Mouse (Mus musculus) midbrain, embryonic 13.5 days (tissue): ENCODE results near the gene Farsa. TPM values are rescaled to one million over a fixed set of nuclear protein-coding genes. Genes with fewer than 3 reads are reported as not detected.
A peak's percentile ranks its signal among the peaks of the same experiment; 100 is the strongest.

Experiments
- ATAC-seq: fragments of 200-750 bp; cut with Nextera tagmentation; 2 replicates; pipeline ENCODE4 v1.8.0; 2017; ENCODE audit warnings: mild to moderate bottlenecking, moderate TSS enrichment, moderate library complexity
- H3K27ac ChIP-seq: fragments of 300-500 bp; sonication (generic); 2 replicates; pipeline ENCODE4 v1.5.1; 2015; ENCODE audit warnings: inconsistent platforms, mild to moderate bottlenecking, moderate library complexity
- H3K27me3 ChIP-seq: fragments of 300-500 bp; sonication (generic); 2 replicates; pipeline ENCODE4 v1.6.1; 2015; ENCODE audit warnings: mild to moderate bottlenecking, inconsistent platforms
- H3K36me3 ChIP-seq: fragments of 300-500 bp; sonication (generic); 2 replicates; pipeline ENCODE4 v1.6.1; 2015; ENCODE audit warnings: mild to moderate bottlenecking, inconsistent platforms
- H3K4me1 ChIP-seq: fragments of 300-500 bp; sonication (generic); replicated peaks from 2 replicates; pipeline ENCODE4 v1.6.1; 2015; ENCODE audit warnings: inconsistent platforms
- H3K4me2 ChIP-seq: fragments of 300-500 bp; sonication (generic); replicated peaks from 2 replicates; pipeline ENCODE4 v1.6.1; 2015; ENCODE audit warnings: moderate library complexity, mild to moderate bottlenecking, inconsistent platforms
- H3K4me3 ChIP-seq: fragments of 300-500 bp; sonication (generic); replicated peaks from 2 replicates; pipeline ENCODE4 v1.5.1; 2015; ENCODE audit warnings: mild to moderate bottlenecking, inconsistent platforms
- H3K9ac ChIP-seq: fragments of 300-500 bp; sonication (generic); replicated peaks from 2 replicates; pipeline ENCODE4 v1.6.1; 2015; ENCODE audit warnings: mild to moderate bottlenecking, inconsistent platforms
- H3K9me3 ChIP-seq: fragments of 300-500 bp; sonication (generic); 2 replicates; pipeline ENCODE4 v1.6.1; 2016; ENCODE audit warnings: mild to moderate bottlenecking, inconsistent platforms
- WGBS: fragments of 180-500 bp; shearing (Covaris S2); methylation state at CpG from one replicate; pipeline ENCODE4 v1.1.7; 2015; 5-methylcytosine and 5-hydroxymethylcytosine counted together
- polyA plus RNA-seq: library from polyadenylated mRNA; unstranded; fragments of >200 nt; fragmentation: Nextera tagmentation; extraction: Ambion mirVana; gene quantifications from 2 replicates; pipeline ENCODE4 v1.2.1, GENCODE M21; 2015

Gene Farsa
- polyA plus RNA-seq, 1 experiment from 2014 or later: 122 TPM

DNA sequence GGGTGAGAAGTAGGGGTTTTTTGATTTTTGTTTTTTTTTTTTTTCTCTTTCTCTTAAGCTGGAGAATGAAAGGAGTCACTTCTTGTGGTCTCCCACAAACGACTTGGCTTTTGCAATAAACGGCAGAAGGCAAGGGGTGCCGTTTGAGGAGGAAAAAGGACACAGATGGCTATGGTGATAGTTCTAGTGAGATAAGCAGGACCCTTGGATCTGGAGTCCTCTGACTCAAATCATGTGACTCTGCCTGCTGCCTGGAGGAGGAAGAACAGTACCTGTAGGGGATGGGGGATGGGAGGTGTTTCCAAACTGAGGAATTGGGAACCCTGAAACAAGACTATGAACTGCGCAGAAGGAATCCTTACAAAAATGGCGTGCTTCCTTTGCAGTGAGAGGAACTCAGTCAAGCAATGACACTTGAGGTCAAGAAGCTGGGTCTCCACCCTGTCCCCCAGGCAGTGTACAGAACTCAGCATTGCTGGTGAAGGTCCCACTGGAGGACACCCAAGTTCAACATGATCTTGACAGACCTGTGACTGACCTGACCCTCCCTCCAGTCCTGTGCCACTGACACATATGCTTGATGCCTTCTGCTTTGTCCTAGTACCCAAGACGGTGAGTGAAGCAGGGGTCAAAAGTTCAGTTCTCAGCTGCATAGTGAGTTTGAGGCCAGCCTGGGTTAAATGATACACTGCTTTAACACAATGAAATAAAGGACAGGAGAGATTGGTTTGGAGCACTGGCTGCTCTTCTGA lies 8.9 kb upstream of the Farsa start:
- H3K27me3 ChIP-seq: no peaks in the 10 kb centered on the region
- peak overlapping the region; percentile 79 for H3K27ac ChIP-seq
- H3K4me3 ChIP-seq: peak overlapping the region; percentile 49
- WGBS: 56% methylated on average over 6 of the region's 6 CpGs
- peak overlapping the region; percentile 71 for H3K9ac ChIP-seq
- no peak for ATAC-seq
- H3K9me3 ChIP-seq: no peaks in the 10 kb centered on the region
- H3K4me2 ChIP-seq: peak overlapping the region; percentile 66
- peaks cover 22% of the 10 kb centered on the region for H3K36me3 ChIP-seq
- peaks cover 35% of the 10 kb centered on the region for H3K4me1 ChIP-seq

DNA sequence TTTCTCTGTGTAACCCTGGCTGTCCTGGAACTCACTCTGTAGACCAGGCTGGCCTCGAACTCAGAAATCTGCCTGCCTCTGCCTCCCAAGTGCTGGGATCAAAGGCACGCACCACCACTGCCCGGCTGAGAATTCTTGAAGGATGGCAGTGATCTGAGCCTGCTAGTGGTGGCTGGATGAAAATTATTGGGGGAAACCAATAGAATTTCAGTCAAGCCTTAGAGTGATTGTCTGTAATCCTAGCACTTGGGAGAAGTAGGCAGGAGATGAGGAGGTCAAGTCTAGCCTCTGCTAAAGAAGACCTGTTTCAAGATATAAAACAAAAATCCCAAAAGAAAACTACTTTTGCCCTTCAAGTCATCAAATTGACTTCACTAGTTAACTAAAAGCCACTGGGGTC lies 355 bp upstream of the Farsa start:
- 93% methylated on average over 3 of the region's 3 CpGs for WGBS
- Histone ChIP-seq H3K27ac (no peak overlapping the region), H3K9ac (no peak overlapping the region), H3K9me3 (no peaks in the 10 kb centered on the region), H3K4me3 (peak overlapping the region; percentile 89; the same call in 1 of the 2 replicates), H3K36me3 (peaks cover 20% of the 10 kb centered on the region), H3K4me2 (no peak overlapping the region), H3K27me3 (0 out of 2 replicates have a peak, but pooled peaks cover 2% of the 10 kb centered on the region), H3K4me1 (peaks cover 13% of the 10 kb centered on the region)
- peak; percentile 37 for ATAC-seq

DNA sequence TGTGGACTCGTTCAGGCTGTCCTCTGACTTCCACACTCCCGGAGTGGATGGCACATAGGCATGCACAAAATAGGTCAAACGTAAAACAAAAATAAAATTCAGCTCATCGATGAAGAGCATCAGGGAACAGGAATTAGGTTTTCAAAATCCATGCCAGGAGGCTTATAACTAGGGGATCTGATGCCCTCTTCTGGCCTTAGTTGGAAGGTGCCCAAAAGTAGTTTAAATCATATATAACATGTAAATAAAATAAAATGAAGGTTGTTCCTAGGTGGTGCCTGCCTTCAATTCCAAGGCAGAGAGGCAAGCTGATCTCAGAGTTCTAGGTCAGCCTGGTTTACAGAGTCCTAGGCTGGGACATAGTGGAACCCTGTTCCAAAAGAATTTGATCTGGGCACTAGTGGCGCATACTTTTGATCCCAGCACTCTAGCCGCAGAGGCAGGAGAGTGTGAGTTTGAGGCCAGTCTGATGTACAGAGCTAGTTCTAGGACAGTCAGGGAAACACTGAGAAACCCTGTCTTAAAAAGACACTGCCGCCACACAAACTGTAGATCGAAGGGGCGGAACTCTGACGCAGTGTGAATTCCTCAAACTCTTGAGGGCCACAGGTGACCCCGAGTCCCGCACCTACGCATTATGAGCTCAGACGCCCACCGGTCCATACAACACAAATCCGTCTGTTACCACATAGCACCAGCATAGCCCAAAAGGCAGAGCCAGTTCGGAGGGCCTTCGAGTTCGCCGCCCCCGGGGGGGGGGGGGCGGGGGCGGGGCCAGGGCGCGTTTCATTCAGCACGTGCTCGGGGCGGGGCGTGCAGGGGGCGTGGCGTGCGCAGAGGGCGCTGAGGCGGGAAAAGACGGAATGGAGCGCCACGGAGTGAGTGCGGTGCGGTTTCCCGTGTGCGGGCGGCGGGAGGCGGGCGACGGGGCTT lies 14.9 kb downstream of the Farsa start, which contains the start of gene Syce2:
TSS of gene Syce2 (plus strand) at position 736 of the 933 bp plus-strand sequence.
- ATAC-seq: peak; percentile 55
- H3K4me2 ChIP-seq: peak within 1 kb of the TSS; percentile 69
- H3K9me3 ChIP-seq: no peaks in the 10 kb centered on the region
- no peak within 1 kb of the TSS for H3K27ac ChIP-seq
- peaks cover 11% of the 10 kb centered on the region for H3K4me1 ChIP-seq
- peaks cover 37% of the 10 kb centered on the region for H3K36me3 ChIP-seq
- peak within 1 kb of the TSS; percentile 61 for H3K9ac ChIP-seq
- peak within 1 kb of the TSS; percentile 42 for H3K4me3 ChIP-seq
- H3K27me3 ChIP-seq: peaks cover 14% of the 10 kb centered on the region
- 17% methylated on average over 43 of the region's 46 CpGs for WGBS

DNA sequence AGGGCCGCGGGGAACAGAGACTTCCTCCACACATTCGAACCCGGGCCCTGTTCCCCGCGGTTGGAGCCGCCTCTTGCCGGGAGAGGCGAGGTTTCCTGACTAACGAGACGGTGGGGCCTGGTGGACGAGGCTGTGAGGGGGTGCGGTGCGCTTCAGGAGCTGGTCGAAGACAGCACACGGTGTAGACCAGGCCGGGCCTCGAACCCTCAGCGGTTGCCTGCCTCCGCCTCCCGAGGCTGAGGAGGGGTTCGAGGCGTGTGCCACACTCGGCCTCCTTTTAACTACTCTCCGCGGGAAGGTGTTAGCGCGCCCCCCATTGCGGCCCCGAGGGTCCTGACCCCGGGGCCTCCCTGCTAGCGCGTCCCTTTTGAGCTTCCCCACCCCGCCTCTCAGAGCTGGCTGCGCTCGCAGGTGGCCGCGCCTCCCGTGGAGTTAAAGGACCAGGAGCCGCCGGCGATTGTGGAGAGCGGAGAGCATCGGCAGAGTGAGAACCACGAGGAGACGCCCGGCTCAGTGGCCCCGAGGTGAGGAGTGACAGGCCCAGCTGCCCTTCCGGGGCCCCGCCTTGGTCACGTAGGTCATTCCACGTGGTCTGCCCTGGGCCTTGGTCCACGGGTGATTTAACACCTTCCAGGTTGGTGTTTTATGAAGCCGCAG lies 15.6 kb downstream of the Farsa start:
- Histone ChIP-seq H3K9me3 (no peaks in the 10 kb centered on the region), H3K27me3 (peaks cover 14% of the 10 kb centered on the region), H3K9ac (peak overlapping the region; percentile 61), H3K27ac (no peak overlapping the region), H3K4me1 (peaks cover 11% of the 10 kb centered on the region), H3K4me2 (peak overlapping the region; percentile 69), H3K36me3 (peaks cover 29% of the 10 kb centered on the region), H3K4me3 (peak overlapping the region; percentile 42)
- 3% methylated on average over 53 of the region's 54 CpGs for WGBS
- peak; percentile 68 for ATAC-seq

DNA sequence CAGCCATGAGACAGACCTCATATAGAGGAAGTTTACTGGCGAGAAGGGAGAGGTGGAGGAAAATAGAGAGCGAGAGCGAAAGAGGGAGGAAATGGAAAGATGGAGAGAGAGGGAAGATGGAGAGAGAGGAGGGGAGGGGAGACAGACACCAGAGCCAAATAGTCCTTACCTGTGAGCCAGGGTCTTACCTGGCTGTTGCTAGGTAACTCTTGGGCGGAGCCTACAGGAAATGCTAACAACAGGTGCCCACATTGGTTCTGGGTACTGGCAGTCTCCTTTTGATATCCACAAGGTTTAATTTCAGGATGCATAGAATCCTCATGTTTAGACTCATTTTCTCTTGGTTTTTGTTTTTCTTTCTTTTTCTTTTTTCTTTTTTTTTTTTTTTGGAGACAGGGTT lies 16.2 kb downstream of the Farsa start:
- Histone ChIP-seq H3K9me3 (no peaks in the 10 kb centered on the region), H3K4me2 (peak overlapping the region; percentile 69), H3K4me1 (peaks cover 11% of the 10 kb centered on the region), H3K27me3 (peaks cover 14% of the 10 kb centered on the region), H3K36me3 (peaks cover 23% of the 10 kb centered on the region), H3K27ac (no peak overlapping the region), H3K4me3 (no peak overlapping the region; the same call in 1 of the 2 replicates), H3K9ac (no peak overlapping the region)
- WGBS: 71% methylated on average over 4 of the region's 4 CpGs
- no peak for ATAC-seq

DNA sequence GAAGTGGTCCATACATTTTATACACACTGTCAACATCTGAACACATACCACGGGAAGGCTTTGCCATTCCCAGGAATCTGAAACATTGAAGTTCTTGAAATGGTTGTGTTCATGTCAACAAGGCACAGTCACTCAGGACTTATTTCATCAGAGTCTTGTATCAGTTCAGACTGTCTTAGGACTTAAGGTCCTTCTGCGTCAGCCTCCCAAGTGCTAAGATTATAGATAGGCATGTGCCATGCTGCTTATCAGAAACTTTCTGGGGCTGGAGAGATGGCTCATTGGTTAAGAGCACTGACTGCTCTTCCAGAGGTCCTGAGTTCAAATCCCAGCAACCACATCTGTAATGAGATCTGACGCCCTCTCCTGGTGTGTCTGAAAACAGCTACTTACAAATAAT lies 17.6 kb downstream of the Farsa start:
- Histone ChIP-seq H3K4me2 (no peak overlapping the region), H3K36me3 (peaks cover 10% of the 10 kb centered on the region), H3K9me3 (no peaks in the 10 kb centered on the region), H3K27ac (no peak overlapping the region), H3K9ac (no peak overlapping the region), H3K4me3 (no peak overlapping the region), H3K27me3 (peaks cover 14% of the 10 kb centered on the region), H3K4me1 (peaks cover 11% of the 10 kb centered on the region)
- WGBS: 91% methylated on average over 3 of the region's 3 CpGs
- ATAC-seq: no peak

DNA sequence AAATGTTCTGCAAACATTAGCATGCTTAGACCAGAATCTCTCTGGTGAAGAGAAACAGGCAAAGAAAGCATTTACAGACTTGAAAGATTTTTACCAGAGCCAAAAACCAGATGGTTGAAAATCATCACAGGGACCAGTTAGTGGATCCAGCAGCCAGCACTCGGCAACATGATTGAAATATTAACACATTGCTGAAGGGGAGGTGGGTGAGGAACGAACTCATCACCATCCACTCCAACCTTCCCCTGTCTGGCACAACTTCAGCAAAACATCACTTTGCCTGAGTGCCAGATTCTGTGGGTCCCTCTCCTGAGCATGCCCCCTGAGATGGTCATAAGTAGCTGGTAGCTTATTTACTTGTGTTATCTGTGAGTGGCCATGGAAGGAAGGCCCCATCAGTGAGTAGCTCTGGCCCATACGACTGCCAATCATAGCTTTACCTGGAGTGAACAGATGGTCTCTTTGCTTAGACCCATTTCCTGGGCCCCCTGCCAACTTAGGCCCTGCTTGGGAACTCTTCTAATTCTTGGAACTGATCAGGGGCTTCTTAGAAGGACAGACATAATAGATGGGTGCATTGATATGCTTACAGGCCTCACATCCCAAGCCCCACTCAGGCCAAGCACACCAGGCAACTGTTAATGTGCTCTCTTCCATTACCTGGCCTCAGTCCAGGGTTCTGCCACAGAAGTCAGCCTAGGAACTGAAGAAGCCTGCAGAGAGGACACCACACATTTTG lies 20.7 kb downstream of the Farsa start:
- no peak overlapping the region for H3K9ac ChIP-seq
- peaks cover 4% of the 10 kb centered on the region for H3K27me3 ChIP-seq
- H3K9me3 ChIP-seq: no peaks in the 10 kb centered on the region
- H3K4me1 ChIP-seq: peaks cover 3% of the 10 kb centered on the region
- H3K27ac ChIP-seq: no peak overlapping the region
- H3K4me3 ChIP-seq: no peak overlapping the region
- no peak for ATAC-seq
- H3K36me3 ChIP-seq: no peaks in the 10 kb centered on the region
- WGBS: 78% methylated on average over 3 of the region's 3 CpGs
- no peak overlapping the region for H3K4me2 ChIP-seq

DNA sequence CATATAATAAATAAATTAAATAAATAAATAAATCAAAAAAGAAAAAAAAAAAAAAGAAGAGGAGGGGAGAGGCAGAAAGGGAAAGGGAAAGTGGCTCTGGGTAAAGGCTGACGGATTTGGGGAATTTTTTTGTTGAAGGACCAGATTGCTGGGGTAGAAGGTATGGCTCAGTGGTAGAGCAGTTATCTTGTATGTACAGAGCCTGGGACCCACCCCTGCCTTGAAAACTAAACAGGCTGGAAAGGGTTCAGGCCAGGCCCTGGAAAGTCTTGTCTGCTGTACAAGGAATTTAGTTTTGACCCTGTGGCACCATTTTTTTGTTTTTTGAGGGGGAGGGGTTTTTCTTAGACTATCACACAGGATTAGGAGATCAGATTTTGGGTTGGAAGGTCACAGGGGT lies 22.1 kb downstream of the Farsa start:
- Histone ChIP-seq H3K9ac (no peak overlapping the region), H3K9me3 (no peaks in the 10 kb centered on the region), H3K27ac (no peak overlapping the region), H3K4me3 (no peak overlapping the region), H3K4me2 (no peak overlapping the region), H3K27me3 (no peaks in the 10 kb centered on the region), H3K36me3 (no peaks in the 10 kb centered on the region), H3K4me1 (no peaks in the 10 kb centered on the region)
- ATAC-seq: no peak
- WGBS: 73% methylated on average over 1 of the region's 1 CpGs

DNA sequence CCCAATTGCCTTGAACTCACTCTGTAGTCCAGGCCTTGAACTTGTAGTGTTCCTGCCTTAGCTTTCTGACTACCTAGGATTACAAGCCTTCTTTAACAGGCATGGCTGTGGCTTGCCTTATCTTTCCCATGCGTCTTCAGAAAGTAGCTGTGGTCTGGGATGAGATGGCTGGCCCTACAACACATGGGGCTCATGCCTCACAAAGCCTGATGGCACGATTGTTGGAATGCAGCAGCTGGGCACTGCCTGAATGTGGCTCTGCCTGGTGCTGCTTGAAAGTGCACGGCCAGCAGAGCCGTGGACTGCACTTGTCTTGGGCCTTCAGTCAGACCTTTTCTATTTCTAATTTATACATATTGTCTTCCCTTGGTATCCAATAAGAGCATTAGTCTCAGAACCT lies 27.9 kb downstream of the Farsa start:
- Histone ChIP-seq H3K27ac (no peak overlapping the region), H3K27me3 (no peaks in the 10 kb centered on the region), H3K4me2 (no peak overlapping the region), H3K4me3 (no peak overlapping the region), H3K9me3 (no peaks in the 10 kb centered on the region), H3K36me3 (peaks cover 40% of the 10 kb centered on the region), H3K9ac (no peak overlapping the region), H3K4me1 (no peaks in the 10 kb centered on the region)
- ATAC-seq: no peak
- 96% methylated on average over 4 of the region's 4 CpGs for WGBS

DNA sequence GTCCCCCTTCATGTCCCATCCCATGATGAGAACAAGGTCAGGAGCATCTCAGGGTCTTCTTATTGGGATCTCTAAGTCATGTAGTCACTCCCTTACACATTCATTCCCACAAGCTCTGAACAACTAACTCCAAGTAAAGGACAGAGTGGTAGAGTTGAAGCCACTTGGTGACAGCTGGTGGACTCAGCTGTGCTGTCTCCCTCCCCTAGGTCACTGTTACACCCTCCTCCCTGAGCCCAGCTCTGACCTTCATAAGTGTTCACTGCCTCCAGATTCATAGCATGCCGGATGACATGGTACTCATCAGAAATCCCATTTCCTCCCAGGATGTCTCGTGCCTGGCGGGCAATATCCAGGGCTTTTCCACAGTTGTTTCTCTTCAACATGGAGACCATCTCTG lies 31.5 kb downstream of the Farsa start:
- H3K36me3 ChIP-seq: peaks cover 55% of the 10 kb centered on the region
- no peak overlapping the region for H3K4me2 ChIP-seq
- peaks cover 10% of the 10 kb centered on the region for H3K4me1 ChIP-seq
- 93% methylated on average over 3 of the region's 3 CpGs for WGBS
- no peaks in the 10 kb centered on the region for H3K27me3 ChIP-seq
- no peaks in the 10 kb centered on the region for H3K9me3 ChIP-seq
- no peak overlapping the region for H3K9ac ChIP-seq
- ATAC-seq: no peak
- H3K4me3 ChIP-seq: no peak overlapping the region
- no peak overlapping the region for H3K27ac ChIP-seq

DNA sequence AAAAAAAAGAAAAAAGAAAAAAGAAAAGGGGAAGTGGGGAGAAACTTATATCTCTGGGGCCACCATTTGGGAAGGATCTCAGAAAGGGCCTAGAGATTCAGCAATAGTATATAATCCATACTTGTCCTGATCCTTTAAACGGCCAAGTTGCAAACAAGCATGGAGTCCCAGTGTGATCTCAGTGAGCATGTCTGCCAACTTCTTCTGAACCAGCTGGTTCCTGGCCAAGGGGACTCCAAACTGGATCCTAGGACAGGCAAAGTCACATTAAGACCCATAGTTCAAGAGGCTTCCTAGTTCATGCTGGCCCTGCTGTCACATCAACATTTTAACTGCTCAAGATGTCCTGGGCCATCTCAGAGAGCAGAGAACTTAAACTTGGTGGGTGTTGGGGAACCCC lies 32.4 kb downstream of the Farsa start:
- Histone ChIP-seq H3K9ac (no peak overlapping the region), H3K36me3 (peaks cover 55% of the 10 kb centered on the region), H3K4me2 (no peak overlapping the region), H3K9me3 (no peaks in the 10 kb centered on the region), H3K27ac (no peak overlapping the region), H3K4me1 (peaks cover 14% of the 10 kb centered on the region), H3K4me3 (no peak overlapping the region), H3K27me3 (no peaks in the 10 kb centered on the region)
- ATAC-seq: no peak
- 98% methylated on average over 1 of the region's 1 CpGs for WGBS
